Mouse (Mus musculus) CH12F3 (cell line): ENCODE results near the gene Shisa3.

Source experiments
- in situ Hi-C: fragments of 300-500 bp; cut with MboI; formaldehyde crosslinking; loops from 2 replicates; pipeline ENCODE4 v1.14.3; 2020; ENCODE audit warnings: low sequenced_read_pairs

Shisa3 gene

GRCm38 (mm10) chr5:67607804-67608673, at the start of gene Shisa3:
TSS of gene Shisa3 (plus strand) at chr5:67607882.
- in situ Hi-C loops, result no loop called here

DNA sequence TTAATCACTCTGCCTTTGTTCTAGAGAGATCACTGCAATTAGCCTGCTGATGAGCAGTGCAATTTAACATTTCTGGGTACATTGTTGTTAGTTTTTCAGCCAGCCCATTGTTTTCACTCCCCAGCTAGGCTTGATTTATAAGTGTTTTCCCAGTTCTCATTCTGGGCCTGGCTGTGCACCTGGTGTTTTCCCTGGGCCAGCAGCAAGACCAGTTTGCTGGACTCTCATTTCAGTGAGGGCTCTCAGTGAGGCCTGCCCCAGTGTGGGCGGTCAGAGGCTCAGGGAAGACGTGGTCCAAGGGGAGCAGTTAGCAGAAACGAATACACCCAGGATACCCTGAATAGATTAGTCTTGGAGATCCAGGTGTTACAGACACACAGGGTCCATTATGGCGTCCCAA, 49.0 kb upstream of the Shisa3 start:
- in situ Hi-C loops, result no loop called here

GRCm38 (mm10) chr5:67559063-67559462, 48.6 kb upstream of the Shisa3 start:
- in situ Hi-C loops, result no loop called here

DNA sequence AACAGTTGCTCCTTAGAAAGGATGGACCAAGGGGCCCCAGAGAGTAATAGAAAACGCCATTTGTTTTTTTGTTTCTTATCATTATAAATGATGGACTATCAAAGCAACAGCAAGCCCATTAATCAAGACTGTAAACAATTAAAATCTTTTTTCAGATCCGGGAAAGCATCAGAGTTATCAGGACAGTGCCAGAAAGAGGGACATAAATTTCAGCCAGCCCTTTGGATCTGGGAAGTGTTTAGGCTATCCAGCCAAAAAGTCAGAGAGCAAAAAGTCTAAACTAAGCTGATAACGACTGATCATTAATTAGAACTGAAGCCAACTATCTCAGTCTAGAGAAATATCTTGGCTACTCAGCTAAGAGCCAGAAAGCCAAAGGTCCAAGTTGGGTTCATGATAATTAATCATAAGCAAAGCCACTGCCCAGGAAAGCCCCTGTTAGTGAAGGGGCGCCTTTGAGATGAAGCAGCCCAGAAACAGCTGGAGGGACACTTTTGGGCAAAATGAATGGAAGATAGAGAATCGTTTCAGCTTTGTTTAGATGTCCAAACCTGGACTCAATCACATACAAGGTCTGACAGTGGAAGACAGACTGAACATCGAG, 35.0 kb upstream of the Shisa3 start:
- in situ Hi-C loops, result no loop called here

DNA sequence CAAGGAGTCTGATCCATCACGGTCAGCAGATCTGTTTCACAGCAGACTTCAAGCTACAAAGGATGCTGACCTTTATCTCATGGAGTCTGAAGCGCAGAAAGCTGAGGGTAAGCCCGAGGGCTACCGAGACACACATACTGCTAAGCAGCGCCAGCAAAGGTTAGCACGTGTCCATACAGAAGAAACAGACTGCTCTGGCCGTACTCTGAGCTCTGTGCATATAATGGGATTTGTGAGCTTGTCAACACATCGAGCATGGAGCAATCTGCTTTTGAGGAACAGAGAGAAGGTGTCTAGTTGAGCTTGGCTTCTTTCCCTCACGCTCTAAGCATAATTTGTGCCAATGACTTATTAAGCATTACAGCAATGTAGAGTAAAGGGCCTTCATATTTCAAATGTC, 33.6 kb upstream of the Shisa3 start:
- in situ Hi-C loops, result no loop called here

GRCm38 (mm10) chr5:67575705-67576104, 32.0 kb upstream of the Shisa3 start:
- in situ Hi-C loops, result no loop called here

DNA sequence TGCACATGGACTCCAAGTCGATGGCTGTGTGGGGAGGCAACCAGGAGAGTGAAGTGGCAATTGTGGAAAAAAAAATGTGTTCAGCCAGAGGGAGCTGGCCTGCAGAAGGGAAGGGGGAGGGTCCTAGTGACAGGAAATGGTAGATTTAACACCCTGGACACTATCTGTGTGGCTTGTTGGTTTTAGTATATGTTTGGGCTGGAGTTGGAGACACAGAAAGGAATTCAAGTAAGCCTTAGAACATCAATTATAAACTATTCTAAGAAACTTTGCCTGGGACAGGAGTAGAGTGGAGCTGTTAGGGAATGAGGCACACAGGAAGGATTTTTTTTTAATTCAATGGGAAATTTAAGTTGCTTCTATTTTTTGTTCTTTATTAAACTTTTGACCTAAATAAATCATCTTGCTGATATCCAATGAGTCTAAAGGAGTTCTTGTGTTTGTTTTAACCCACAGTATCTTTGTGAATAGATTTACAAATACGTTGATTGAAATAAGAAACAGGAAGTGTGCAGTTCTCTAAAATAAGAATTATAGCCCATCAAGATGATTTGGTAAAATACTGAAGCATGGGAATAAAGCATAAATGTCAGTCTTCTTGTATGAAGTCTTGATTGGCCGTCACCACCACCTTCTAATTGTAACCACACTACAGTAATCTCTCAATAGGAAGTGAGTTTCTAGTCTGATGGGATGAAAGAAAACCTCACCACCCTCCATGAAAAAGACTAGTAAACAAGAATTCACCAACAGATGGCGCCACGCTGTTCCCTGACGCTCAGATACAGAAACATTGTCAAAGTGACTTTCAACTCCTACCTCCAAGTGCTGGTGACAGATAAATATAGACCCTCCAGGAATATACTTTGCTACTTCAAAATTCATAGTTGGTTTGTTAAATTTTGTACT, 27.7 kb upstream of the Shisa3 start:
- in situ Hi-C loops, result no loop called here

DNA sequence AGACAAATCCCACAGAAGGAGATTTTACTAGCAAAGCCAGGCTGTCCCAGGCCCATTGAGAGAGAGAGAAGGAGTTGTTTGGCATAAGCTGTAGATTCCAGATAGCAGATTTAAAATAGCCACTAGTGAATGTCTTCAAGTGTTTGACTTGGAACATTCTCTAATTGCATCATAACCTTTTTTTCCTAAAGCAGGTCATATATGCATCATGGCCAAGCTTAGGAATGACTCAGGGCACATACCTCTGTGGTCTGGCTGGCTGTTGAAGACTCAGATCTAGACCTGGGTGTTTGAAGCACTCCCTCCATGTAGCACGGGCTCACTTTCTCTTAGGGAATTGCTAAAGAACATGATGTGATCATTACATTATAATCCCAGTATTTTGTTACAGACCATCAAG, 12.6 kb upstream of the Shisa3 start:
- in situ Hi-C loops, result no loop called here

- in situ Hi-C loops, result no loop called here
These were observed 12.1 kb upstream of the Shisa3 start for GRCm38 (mm10) chr5:67595629-67596028.

- in situ Hi-C loops, result no loop called here
These were observed 7.7 kb upstream of the Shisa3 start for GRCm38 (mm10) chr5:67599935-67600334.

DNA sequence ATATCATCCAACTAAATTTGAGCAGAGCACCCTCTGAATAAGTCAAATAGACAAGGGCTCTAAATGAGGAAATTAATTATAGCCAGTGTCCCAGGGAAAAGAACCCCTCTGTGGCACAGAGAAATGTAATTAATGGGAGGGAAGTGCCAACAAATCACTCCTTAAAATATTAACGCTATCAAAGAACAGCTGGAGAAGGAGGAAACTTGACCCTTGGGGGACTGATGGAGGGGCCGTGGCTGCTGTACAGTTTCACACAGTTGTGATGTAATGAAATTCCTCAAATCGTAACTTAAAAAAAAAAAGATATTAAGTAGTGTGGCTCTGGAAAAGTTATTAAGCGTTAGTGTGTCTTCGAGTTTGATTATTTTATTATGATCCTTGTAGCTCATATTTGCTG, 1.7 kb upstream of the Shisa3 start:
- in situ Hi-C loops, result no loop called here

GRCm38 (mm10) chr5:67606916-67607803, 522 bp upstream of the Shisa3 start:
- in situ Hi-C loops, result no loop called here

- in situ Hi-C loops, result no loop called here
These were observed 1.2 kb downstream of the Shisa3 start for GRCm38 (mm10) chr5:67608674-67609519.

- in situ Hi-C loops, result no loop called here
These were observed 1.8 kb downstream of the Shisa3 start for GRCm38 (mm10) chr5:67609520-67609837.

DNA sequence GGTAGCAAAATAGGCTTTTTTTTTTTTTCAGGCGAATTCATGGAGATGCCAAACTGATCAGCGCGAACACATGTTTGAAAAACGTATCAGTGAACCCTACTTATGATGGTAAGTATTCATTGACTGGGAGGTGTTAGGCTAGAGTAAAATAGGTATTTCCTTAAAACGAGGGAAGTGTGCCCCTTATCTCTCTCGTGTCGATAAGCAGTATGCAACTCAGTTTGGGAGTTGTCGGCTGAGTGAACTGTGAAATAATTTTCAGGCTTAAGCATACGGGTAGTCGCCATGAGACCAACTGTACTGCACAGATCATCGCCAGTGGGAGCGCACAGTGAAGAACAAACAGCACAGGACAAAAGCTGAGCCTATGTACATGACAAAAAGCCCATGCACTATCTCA, 13.5 kb downstream of the Shisa3 start:
- in situ Hi-C loops, result no loop called here

GRCm38 (mm10) chr5:67628180-67628940, 20.7 kb downstream of the Shisa3 start:
- in situ Hi-C loops, result no loop called here

DNA sequence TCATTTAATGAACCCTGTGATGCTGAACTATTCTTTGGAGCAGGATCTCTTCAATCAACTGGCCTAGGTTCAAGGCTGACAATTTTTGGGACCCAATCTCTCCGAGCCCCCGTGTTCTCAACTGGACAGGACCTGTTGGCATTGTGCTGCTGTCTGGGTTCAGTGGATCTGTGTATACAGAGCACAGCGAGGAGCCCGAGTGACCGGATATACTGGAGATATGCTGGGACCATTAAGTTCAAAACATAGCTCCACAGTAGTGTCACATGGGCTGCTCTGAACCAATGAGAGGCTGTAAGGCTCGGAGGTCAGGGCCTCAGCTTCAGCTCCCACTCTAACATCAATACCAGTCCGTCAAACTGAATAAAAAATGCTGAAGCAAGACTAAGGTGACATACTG, 21.8 kb downstream of the Shisa3 start:
- in situ Hi-C loops, result no loop called here

GRCm38 (mm10) chr5:67629861-67630260, 22.2 kb downstream of the Shisa3 start:
- in situ Hi-C loops, result no loop called here

DNA sequence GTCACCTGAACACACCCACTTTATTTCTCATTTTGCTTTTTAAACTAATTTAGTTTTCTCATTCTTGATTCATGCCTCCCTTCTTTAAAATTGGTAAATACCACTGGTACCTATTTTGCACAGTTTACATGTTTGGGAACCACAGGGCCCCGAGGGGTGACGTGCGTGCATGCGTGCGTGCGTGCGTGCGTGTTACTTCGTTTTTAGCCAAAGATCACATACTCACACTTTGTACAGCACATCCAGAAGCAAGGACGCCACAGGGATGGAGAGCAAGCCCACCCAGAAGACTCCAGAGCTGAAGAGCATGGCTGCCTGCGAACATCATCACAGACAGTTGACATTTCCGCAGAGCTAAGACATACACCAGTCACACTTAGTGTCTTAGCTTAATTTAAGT, 23.6 kb downstream of the Shisa3 start:
- in situ Hi-C loops, result no loop called here
